Mouse (Mus musculus) forelimb bud, embryonic 11.5 days (tissue): Measurements from ENCODE around the gene Hes7.

Source experiments
- DNase-seq: peaks from one replicate; pipeline ENCODE4 v3.0.0-alpha.2; 2012; ENCODE audit warnings: low read depth, low spot score

Hes7 gene

GRCm38 (mm10) chr11:69149728-69150127 lies 29.5 kb downstream of the Hes7 start:
- DNase-seq, result no peak

GRCm38 (mm10) chr11:69150444-69150843 lies 30.2 kb downstream of the Hes7 start:
- DNase-seq, result peak; percentile 61

- DNase-seq, result peak; percentile 41
These were observed 30.8 kb downstream of the Hes7 start for GRCm38 (mm10) chr11:69151004-69151403.

- DNase-seq, result no peak
These were observed 33.6 kb downstream of the Hes7 start for GRCm38 (mm10) chr11:69153831-69154230.

- no peak for DNase-seq
These were observed 35.1 kb downstream of the Hes7 start for GRCm38 (mm10) chr11:69155351-69155750.

- no peak for DNase-seq
These were observed 36.6 kb downstream of the Hes7 start, which contains the start of gene Alox12b for GRCm38 (mm10) chr11:69156800-69157199. TSS of gene Alox12b (plus strand) at chr11:69156989.

GRCm38 (mm10) chr11:69169313-69169712 lies 49.1 kb downstream of the Hes7 start:
- DNase-seq, result no peak

GRCm38 (mm10) chr11:69171626-69172025 lies 51.4 kb downstream of the Hes7 start:
- peak; percentile 60 for DNase-seq

GRCm38 (mm10) chr11:69172606-69173005 lies 52.4 kb downstream of the Hes7 start:
- DNase-seq, result no peak
